Mouse (Mus musculus) R1 (cell line): ENCODE data around the gene Cybrd1.

ENCODE experiments used
- DNase-seq: peaks from one replicate; pipeline ENCODE4 v3.0.0-alpha.2; 2018; ENCODE audit warnings: low read depth, low spot score

Cybrd1 gene

DNA sequence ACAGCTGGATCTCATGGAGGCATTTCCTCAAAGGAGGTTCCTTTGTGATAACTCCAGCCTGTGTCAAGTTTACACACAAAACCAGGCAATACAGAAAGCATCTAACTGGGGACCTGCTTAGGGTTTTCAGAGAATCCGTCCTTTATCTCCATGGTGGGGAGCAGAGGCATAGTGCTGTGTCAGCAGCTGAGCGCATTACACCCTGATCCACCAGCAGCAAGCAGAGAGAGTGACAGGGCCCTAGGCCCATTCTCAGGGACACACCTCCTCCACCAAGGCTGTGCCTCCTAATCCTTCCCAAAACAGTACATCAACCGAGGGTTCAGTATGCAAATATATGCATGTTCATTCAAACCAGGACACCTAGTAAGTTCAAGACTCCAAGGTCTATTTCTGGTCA lies 55.3 kb downstream of the Cybrd1 start:
- no peak for DNase-seq

DNA sequence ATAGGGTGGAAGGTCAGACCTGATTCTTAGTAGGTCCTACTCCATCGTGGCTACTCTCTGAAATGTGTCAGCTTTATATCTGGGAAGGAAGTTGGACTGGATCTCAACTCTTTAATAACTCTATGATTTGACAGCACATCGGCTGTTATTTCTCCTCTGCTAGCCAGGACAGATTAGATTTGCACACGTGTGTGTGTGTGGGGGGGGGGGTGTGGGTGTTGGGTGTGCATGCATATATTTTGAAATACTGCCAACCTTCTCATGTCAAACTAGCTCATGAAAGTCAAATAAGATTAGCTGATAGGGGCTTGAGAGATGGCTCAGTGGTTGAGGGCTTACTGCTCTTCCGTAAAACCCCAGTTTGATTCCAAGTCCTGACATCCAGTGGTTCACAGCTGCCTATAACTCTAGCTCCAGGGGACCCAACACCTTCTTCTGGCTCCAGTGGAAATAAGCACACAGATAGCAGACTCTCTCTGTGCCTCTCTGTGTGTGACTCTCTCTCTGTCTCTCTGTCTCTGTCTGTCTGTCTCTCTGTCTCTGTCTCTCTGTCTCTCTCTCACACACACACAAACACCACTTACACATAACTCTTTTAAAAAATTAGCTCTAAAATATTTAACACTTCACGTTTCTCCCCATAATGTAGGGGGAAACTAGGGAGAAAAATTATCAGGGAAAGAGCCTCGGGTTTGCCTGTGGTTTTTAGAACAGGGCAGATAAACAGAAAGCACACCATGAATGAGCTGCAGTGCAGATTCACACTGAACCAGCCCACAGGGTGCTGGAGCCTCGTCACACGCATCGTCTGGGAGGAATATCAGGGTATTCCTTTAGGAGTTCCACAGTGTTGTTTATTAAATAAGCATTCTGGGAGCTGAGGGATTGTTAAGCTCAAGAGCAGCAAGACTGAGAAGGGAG lies 58.9 kb downstream of the Cybrd1 start:
- no peak for DNase-seq

DNA sequence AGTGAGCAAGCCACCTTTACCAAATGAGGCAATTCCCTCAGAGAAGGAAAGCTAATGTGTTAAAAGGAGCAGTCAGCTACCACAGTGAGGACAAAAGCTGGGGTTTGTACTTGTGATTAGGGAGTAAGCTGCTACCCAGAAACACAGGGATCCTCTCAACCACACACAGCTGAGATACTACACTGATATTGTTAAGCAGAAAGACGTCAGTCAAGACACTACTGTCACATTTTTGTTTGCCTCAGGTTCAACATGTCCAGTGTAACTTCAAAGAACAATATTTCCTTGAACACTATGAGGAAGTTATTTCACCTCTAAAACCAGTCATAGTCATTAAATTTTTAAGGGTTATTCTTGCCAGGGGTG lies 59.5 kb downstream of the Cybrd1 start:
- no peak for DNase-seq

DNA sequence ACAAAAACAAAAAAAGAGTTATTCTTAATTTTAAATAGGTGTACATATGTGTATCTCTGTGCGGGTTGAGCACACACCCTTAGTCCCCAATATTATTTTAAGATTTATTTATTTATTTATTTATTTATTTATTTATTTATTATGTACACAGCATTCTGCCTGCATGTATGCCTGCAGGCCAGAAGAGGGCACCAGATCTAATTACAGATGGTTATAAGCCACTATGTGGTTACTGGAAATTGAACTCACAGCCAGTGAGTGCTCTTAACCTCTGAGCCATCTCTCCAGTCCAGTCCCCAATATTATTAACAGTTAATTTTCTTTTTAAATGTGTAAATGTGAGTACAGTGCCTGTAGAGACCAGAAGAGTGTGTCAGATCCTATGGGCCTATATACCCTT lies 60.0 kb downstream of the Cybrd1 start:
- peak; percentile 37 for DNase-seq

DNA sequence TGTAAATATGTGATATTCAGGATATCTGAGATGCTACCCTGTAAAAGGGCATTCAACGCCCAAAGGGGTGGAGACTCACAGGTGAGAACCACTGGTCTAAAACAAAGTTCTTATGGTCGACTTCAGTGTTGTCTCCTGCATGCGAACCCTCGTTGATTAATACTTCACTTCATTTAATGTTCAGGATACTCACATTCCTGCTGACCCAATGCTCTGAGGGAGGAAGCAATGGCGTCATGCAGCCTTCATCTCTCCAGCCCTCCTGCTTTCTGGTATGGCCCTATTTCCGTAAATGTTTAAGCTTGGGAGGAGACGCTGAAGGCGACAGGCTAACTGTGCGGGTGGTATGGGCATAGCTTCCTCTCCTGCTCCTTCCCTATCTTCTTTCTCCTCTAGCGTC lies 62.0 kb downstream of the Cybrd1 start:
- no peak for DNase-seq

DNA sequence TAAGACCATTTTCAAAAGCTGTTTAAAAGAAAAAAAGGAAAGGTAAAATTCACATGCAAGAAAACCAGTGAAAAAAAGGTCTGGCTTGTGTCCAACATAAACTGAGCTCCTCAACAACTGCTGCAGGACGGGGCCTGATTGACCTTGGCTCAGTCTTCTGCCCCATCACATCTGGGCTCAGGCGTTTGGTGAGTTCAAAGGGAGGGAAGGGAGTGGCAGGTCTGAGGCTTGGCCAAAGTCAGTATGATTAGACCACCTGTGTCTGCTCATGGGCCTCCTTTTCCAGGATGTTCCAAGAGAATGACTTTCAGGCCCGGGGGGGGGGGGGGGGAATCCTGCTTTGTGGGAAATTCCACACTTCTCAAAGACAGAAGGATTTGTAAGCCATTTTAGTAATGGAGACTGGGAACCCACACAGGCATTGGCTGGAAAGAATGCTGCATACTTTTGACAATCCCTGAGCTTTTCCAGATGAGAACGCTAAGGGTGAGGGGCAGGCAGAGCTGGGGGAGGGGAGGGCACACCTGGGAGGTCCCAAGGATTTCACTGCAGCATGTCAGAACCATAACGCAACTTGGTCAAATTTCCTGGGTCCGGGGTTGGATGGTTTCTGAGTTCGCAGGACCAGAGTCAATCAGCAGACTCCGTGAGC lies 63.0 kb downstream of the Cybrd1 start:
- DNase-seq = peak; percentile 78

DNA sequence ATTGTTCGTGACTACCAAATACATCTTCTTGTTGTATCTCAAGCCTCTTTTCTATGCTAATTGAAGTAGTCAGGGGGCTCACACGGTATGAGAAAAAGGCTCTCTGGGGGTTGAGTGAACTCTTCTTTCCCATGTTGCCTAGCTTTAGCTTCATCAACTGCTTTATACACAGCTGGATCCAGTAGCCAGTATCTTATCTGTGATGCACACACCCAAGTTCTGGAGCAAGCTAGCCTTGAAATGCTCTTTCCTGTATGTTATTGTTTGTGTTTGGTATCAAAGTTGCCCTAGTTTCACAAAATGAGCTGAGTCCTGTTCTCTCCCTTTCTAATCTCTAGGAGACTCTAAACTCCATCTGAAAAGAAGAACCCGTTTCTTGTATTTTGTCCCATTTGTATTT lies 70.2 kb downstream of the Cybrd1 start:
- DNase-seq = no peak

DNA sequence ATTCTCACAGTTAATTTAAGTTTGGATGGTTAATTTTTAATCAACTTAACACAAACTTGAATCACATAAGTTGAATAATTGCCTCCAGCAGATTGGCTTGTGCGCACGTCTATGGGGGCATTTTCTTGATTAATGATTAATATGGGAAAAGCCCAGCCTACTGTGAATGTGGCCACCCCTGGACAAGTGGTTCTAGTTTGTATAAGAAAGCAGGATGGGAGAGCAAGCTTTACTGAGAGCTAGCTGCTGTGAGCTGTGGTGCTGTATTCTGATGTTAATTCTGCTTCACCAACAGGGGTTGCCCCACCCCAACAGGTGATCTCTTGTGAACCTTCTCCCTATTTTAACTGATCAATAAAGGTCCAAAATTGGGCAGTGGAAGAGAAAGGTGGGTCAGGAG lies 71.1 kb downstream of the Cybrd1 start:
- peak; percentile 72 for DNase-seq

DNA sequence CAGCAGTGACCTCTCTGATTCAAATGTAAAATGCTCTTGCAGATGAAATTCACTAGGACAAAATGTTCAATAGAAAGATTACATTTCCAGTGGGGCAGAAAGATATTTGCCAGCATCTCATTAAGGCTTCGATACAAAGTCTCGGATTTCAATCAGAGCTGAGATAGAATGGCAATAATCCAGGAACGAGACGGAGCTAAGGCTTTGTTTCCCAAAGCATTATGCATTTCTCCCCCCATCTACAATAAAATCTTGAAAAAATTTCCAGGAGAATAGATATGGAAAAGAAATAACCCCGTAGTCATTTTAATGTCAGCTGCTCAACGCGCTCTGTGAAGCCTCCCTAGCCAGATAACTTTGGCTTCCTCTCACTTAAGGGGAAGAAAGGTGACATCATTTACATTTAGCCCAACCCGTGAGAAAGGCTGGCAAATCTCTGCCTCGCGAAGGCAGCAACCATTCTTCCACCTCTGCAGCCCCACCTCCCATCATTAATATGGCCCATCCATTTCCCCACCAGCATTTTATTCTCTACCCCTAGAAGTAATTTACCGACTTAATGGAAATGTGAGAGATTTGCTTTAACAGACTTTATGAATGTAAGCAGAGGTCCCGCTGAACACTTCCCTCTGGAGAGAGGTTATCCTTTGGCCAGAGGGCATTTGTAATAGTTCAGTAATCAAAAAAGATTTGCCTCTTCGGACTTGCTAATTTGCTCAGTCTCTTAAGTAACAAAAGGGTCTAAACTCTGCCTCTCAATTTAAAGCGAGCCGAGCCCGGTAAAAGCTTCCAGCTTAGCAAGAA lies 73.9 kb downstream of the Cybrd1 start:
- peak; percentile 21 for DNase-seq

DNA sequence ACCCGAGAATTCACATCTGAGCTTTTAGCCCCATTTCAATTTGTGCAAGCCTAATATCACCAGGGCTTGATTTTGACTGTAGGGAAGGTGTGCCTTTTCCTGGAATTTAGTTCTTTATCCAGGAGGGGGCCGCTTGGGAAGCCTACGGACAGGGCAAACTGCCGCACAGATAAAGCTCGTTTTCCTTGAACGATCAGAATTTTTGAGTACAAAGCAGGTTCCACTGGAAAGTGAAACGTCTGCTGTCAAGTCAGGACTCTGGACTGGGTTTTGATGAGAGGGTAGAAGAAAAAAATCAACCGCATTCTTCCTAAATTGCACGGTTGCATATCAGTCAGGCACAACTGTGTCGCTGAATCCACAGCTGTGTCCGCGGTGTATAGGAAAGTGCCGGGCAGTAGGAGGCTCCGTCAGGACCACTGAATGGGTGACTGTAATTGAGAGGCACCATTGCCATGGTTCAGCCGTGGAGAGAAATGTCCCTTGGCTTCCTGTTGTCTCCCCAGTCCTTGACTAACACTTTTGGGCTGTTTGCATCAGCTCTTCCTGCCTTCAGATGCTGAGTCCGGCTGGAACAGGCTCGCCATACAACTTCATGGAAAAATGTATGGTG lies 74.6 kb downstream of the Cybrd1 start:
- DNase-seq = peak; percentile 27
